Comparison of ENCODE assay signal across 14 mouse cellular contexts in genomic region chr4:41681947-41682346, GRCm38 (mm10). TPM values are rescaled to one million over a fixed set of nuclear protein-coding genes. Genes with fewer than 3 reads are reported as not detected.
DNase-seq lines count a peak whose midpoint lies in the region; ATAC-seq and TF ChIP-seq lines count a peak whose summit lies in the region.
"Had no signal": no experiment of that assay in that cellular context is flagged by ENCODE, and none has a peak within 500 bp of the region (broad histone marks: within the 10 kb centered on the region; RNA-seq: fewer than 3 reads in every experiment).

No protein-coding gene starts in this region.

- H3K27me3 ChIP-seq in hindbrain, embryonic 11.5 days (ENCODE audit: control insufficient read depth, insufficient read depth, low read length): no peaks in the 10 kb centered on the region
- H3K27me3 ChIP-seq in hindbrain, embryonic 16.5 days (replicated peaks; ENCODE audit: control insufficient read depth, insufficient read depth, low read length): no peaks in the 10 kb centered on the region
- peaks cover 7% of the 10 kb centered on the region for H3K27me3 ChIP-seq in midbrain, embryonic 10.5 days (ENCODE audit: low read depth, poor library complexity, severe bottlenecking)
- no peaks in the 10 kb centered on the region for H3K27me3 ChIP-seq in midbrain, embryonic 16.5 days (ENCODE audit: control insufficient read depth, insufficient read depth, low read depth, low read length)
- H3K27me3 ChIP-seq in embryonic facial prominence, embryonic 13.5 days: no peaks in the 10 kb centered on the region
- H3K27me3 ChIP-seq in forebrain, postnatal 0 days (ENCODE audit: insufficient read depth, low read length): no peaks in the 10 kb centered on the region
- H3K27me3 ChIP-seq in liver, postnatal 0 days (ENCODE audit: insufficient read depth, low read length): peaks cover 17% of the 10 kb centered on the region; the same call in 1 of the 2 replicates

- WGBS in hindbrain, embryonic 11.5 days: 80% methylated on average over 10 of the region's 10 CpGs
- WGBS in hindbrain, embryonic 16.5 days: 60% methylated on average over 10 of the region's 10 CpGs
- WGBS in midbrain, embryonic 10.5 days: 85% methylated on average over 10 of the region's 10 CpGs
- 68% methylated on average over 10 of the region's 10 CpGs for WGBS in midbrain, embryonic 16.5 days
- WGBS in embryonic facial prominence, embryonic 13.5 days: 57% methylated on average over 10 of the region's 10 CpGs
- 49% methylated on average over 10 of the region's 10 CpGs for WGBS in forebrain, postnatal 0 days
- WGBS in liver, postnatal 0 days (ENCODE audit: insufficient replicate concordance): 68% methylated on average over 10 of the region's 10 CpGs

- peaks cover 4% of the 10 kb centered on the region for H3K36me3 ChIP-seq in hindbrain, embryonic 11.5 days (ENCODE audit: control insufficient read depth, insufficient read depth, low read length)
- no peaks in the 10 kb centered on the region for H3K36me3 ChIP-seq in hindbrain, embryonic 16.5 days (ENCODE audit: control insufficient read depth, insufficient read depth, low read length)
- H3K36me3 ChIP-seq in midbrain, embryonic 10.5 days: peaks cover 59% of the 10 kb centered on the region
- no peaks in the 10 kb centered on the region for H3K36me3 ChIP-seq in midbrain, embryonic 16.5 days (ENCODE audit: control insufficient read depth, insufficient read depth, low read length)
- no peaks in the 10 kb centered on the region for H3K36me3 ChIP-seq in embryonic facial prominence, embryonic 13.5 days
- no peaks in the 10 kb centered on the region for H3K36me3 ChIP-seq in forebrain, postnatal 0 days (ENCODE audit: insufficient read depth)
- H3K36me3 ChIP-seq in liver, postnatal 0 days (replicated peaks; ENCODE audit: insufficient read depth, low read length): no peaks in the 10 kb centered on the region

- H3K27ac ChIP-seq in hindbrain, embryonic 11.5 days (ENCODE audit: low read depth, low read length): 0 out of 2 replicates have a peak overlapping the region, but pooled peaks have one; percentile 71
- no peak overlapping the region for H3K27ac ChIP-seq in hindbrain, embryonic 16.5 days (ENCODE audit: low read depth, low read length)
- H3K27ac ChIP-seq in midbrain, embryonic 10.5 days (replicated peaks): peak overlapping the region; percentile 85
- H3K27ac ChIP-seq in midbrain, embryonic 16.5 days (ENCODE audit: low read length): no peak overlapping the region
- H3K27ac ChIP-seq in embryonic facial prominence, embryonic 13.5 days: 0 out of 2 replicates have a peak overlapping the region, but pooled peaks have one; percentile 60
- H3K27ac ChIP-seq in forebrain, postnatal 0 days (ENCODE audit: low read depth, low read length): peak overlapping the region; percentile 2
- no peak overlapping the region for H3K27ac ChIP-seq in liver, postnatal 0 days (ENCODE audit: low read depth)

- no peaks in the 10 kb centered on the region for H3K9me3 ChIP-seq in hindbrain, embryonic 11.5 days (ENCODE audit: control insufficient read depth, low read length)
- H3K9me3 ChIP-seq in hindbrain, embryonic 16.5 days (ENCODE audit: control insufficient read depth, low read length): no peaks in the 10 kb centered on the region
- H3K9me3 ChIP-seq in midbrain, embryonic 10.5 days (replicated peaks): no peaks in the 10 kb centered on the region
- H3K9me3 ChIP-seq in midbrain, embryonic 16.5 days (replicated peaks; ENCODE audit: control insufficient read depth, low read length, poor library complexity, severe bottlenecking): no peaks in the 10 kb centered on the region
- H3K9me3 ChIP-seq in embryonic facial prominence, embryonic 13.5 days: no peaks in the 10 kb centered on the region
- no peaks in the 10 kb centered on the region for H3K9me3 ChIP-seq in forebrain, postnatal 0 days (ENCODE audit: low read length)
- no peaks in the 10 kb centered on the region for H3K9me3 ChIP-seq in liver, postnatal 0 days (ENCODE audit: low read length)

- DNase-seq in hindbrain, embryonic 11.5 days (ENCODE audit: low spot score): peak; percentile 22
- no peak for DNase-seq in midbrain, embryonic 10.5 days (ENCODE audit: low spot score)
- peak; percentile 78 for DNase-seq in forebrain, postnatal 0 days
- DNase-seq in liver, postnatal 0 days: no peak
- DNase-seq: cerebellum, adult 11 months; heart, adult 18-20 months; kidney, adult 9 months; lung, postnatal 10 days; thymus, postnatal 25 days had no signal

- no peak overlapping the region for H3K4me2 ChIP-seq in hindbrain, embryonic 11.5 days (replicated peaks; ENCODE audit: low read depth, low read length)
- no peak overlapping the region for H3K4me2 ChIP-seq in hindbrain, embryonic 16.5 days (ENCODE audit: low read length)
- H3K4me2 ChIP-seq in midbrain, embryonic 16.5 days (ENCODE audit: low read length): no peak overlapping the region
- H3K4me2 ChIP-seq in embryonic facial prominence, embryonic 13.5 days: no peak overlapping the region
- 0 out of 2 replicates have a peak overlapping the region, but pooled peaks have one; percentile 38 for H3K4me2 ChIP-seq in forebrain, postnatal 0 days (ENCODE audit: low read depth)
- no peak overlapping the region for H3K4me2 ChIP-seq in liver, postnatal 0 days (ENCODE audit: low read depth, low read length)
- H3K4me2 ChIP-seq: liver, embryonic 11.5 days had no signal

- H3K4me3 ChIP-seq in hindbrain, embryonic 11.5 days (ENCODE audit: low read depth, low read length): no peak overlapping the region
- H3K4me3 ChIP-seq in hindbrain, embryonic 16.5 days (ENCODE audit: low read length): no peak overlapping the region
- H3K4me3 ChIP-seq in midbrain, embryonic 10.5 days: peak overlapping the region; percentile 46; the same call in 1 of the 2 replicates
- H3K4me3 ChIP-seq in midbrain, embryonic 16.5 days (ENCODE audit: low read depth, low read length): no peak overlapping the region
- no peak overlapping the region for H3K4me3 ChIP-seq in embryonic facial prominence, embryonic 13.5 days
- no peak overlapping the region for H3K4me3 ChIP-seq in forebrain, postnatal 0 days (ENCODE audit: low read depth, low read length)
- no peak overlapping the region for H3K4me3 ChIP-seq in liver, postnatal 0 days (ENCODE audit: low read depth, low read length)

- peaks cover 30% of the 10 kb centered on the region for H3K4me1 ChIP-seq in hindbrain, embryonic 11.5 days (replicated peaks; ENCODE audit: control insufficient read depth, insufficient read depth, low read length)
- H3K4me1 ChIP-seq in hindbrain, embryonic 16.5 days (ENCODE audit: control insufficient read depth, insufficient read depth, low read depth, low read length): peaks cover 35% of the 10 kb centered on the region
- H3K4me1 ChIP-seq in midbrain, embryonic 10.5 days: peaks cover 83% of the 10 kb centered on the region
- H3K4me1 ChIP-seq in midbrain, embryonic 16.5 days (ENCODE audit: control insufficient read depth, insufficient read depth, low read length): peaks cover 26% of the 10 kb centered on the region
- peaks cover 47% of the 10 kb centered on the region for H3K4me1 ChIP-seq in embryonic facial prominence, embryonic 13.5 days
- H3K4me1 ChIP-seq in forebrain, postnatal 0 days (ENCODE audit: insufficient read depth): peaks cover 11% of the 10 kb centered on the region
- no peaks in the 10 kb centered on the region for H3K4me1 ChIP-seq in liver, postnatal 0 days (ENCODE audit: insufficient read depth)

- no peak for ATAC-seq in hindbrain, embryonic 11.5 days (ENCODE audit: low FRiP score)
- no peak for ATAC-seq in hindbrain, embryonic 16.5 days
- no peak for ATAC-seq in midbrain, embryonic 16.5 days
- no peak for ATAC-seq in embryonic facial prominence, embryonic 13.5 days (ENCODE audit: insufficient number of reproducible peaks, insufficient read depth, low FRiP score, low TSS enrichment, low read depth)
- ATAC-seq in forebrain, postnatal 0 days: peak; percentile 59
- ATAC-seq in liver, postnatal 0 days: no peak
- ATAC-seq: CD4-positive, CD25-positive, alpha-beta regulatory T cell, adult 4 months had no signal

- no peak overlapping the region for H3K9ac ChIP-seq in hindbrain, embryonic 11.5 days (ENCODE audit: low read depth, low read length)
- H3K9ac ChIP-seq in hindbrain, embryonic 16.5 days (ENCODE audit: low read depth, low read length): no peak overlapping the region
- no peak overlapping the region for H3K9ac ChIP-seq in midbrain, embryonic 16.5 days (ENCODE audit: low read depth, low read length)
- H3K9ac ChIP-seq in embryonic facial prominence, embryonic 13.5 days: no peak overlapping the region
- H3K9ac ChIP-seq in forebrain, postnatal 0 days: no peak overlapping the region
- H3K9ac ChIP-seq in liver, postnatal 0 days (replicated peaks): no peak overlapping the region

- no peak for TF ChIP-seq EP300 in liver, postnatal 0 days (IDR thresholded peaks at IDR 0.05; ENCODE audit: low read depth)

- no peak for TF ChIP-seq CTCF in forebrain, postnatal 0 days (IDR thresholded peaks at IDR 0.05; ENCODE audit: low read depth)
- TF ChIP-seq CTCF in liver, postnatal 0 days (IDR thresholded peaks at IDR 0.05; ENCODE audit: low read depth): no peak

RNA-seq across cellular contexts. Expression of gene Cntfr, which starts 14.9 kb away (rescaled TPM):
- polyA plus RNA-seq in hindbrain, embryonic 11.5 days (2014; fragmentation: Nextera tagmentation; extraction: Ambion mirVana): 27.8 and 29.5 TPM in 2 replicates
- 22.5 and 29.5 TPM in 2 replicates for polyA plus RNA-seq in hindbrain, embryonic 16.5 days (2015; fragmentation: Nextera tagmentation; extraction: Ambion mirVana)
- polyA plus RNA-seq in midbrain, embryonic 10.5 days (2016; fragmentation: Nextera tagmentation; extraction: Ambion mirVana): 27.1 and 35.8 TPM in 2 replicates
- polyA plus RNA-seq in midbrain, embryonic 16.5 days (2015; fragmentation: Nextera tagmentation; extraction: Ambion mirVana): 28.1 and 28.3 TPM in 2 replicates
- 11.2 and 16.3 TPM in 2 replicates for polyA plus RNA-seq in embryonic facial prominence, embryonic 13.5 days (2015; fragmentation: Nextera tagmentation; extraction: Ambion mirVana)
- total RNA-seq in forebrain, postnatal 0 days (2014; rRNA removed): 24.7 and 25.9 TPM in 2 replicates
- polyA plus RNA-seq in forebrain, postnatal 0 days (2015; fragmentation: Nextera tagmentation; extraction: Ambion mirVana): 13.6 and 14.2 TPM in 2 replicates
- 0.12 and 0.29 TPM in 2 replicates for polyA plus RNA-seq in liver, postnatal 0 days (2015; fragmentation: Nextera tagmentation; extraction: Ambion mirVana)
- polyA plus RNA-seq: CD4-positive, CD25-positive, alpha-beta regulatory T cell, adult 4 months had no signal

RNA-seq across cellular contexts. Expression of gene Il11ra1, which starts 17.8 kb away (rescaled TPM):
- polyA plus RNA-seq in hindbrain, embryonic 11.5 days (2014; fragmentation: Nextera tagmentation; extraction: Ambion mirVana): 83.7 TPM in 2 replicates
- polyA plus RNA-seq in hindbrain, embryonic 16.5 days (2015; fragmentation: Nextera tagmentation; extraction: Ambion mirVana): 46.4 and 46.6 TPM in 2 replicates
- polyA plus RNA-seq in midbrain, embryonic 10.5 days (2016; fragmentation: Nextera tagmentation; extraction: Ambion mirVana): 69.0 TPM in 2 replicates
- 31.5 and 36.3 TPM in 2 replicates for polyA plus RNA-seq in midbrain, embryonic 16.5 days (2015; fragmentation: Nextera tagmentation; extraction: Ambion mirVana)
- 427 and 512 TPM in 2 replicates for polyA plus RNA-seq in embryonic facial prominence, embryonic 13.5 days (2015; fragmentation: Nextera tagmentation; extraction: Ambion mirVana)
- 16.8 and 17.2 TPM in 2 replicates for total RNA-seq in forebrain, postnatal 0 days (2014; rRNA removed)
- 29.1 and 31.2 TPM in 2 replicates for polyA plus RNA-seq in forebrain, postnatal 0 days (2015; fragmentation: Nextera tagmentation; extraction: Ambion mirVana)
- 28.5 and 33.2 TPM in 2 replicates for polyA plus RNA-seq in liver, postnatal 0 days (2015; fragmentation: Nextera tagmentation; extraction: Ambion mirVana)

RNA-seq across cellular contexts. Expression of gene Rpp25l, which starts 31.4 kb away (rescaled TPM):
- polyA plus RNA-seq in hindbrain, embryonic 11.5 days (2014; fragmentation: Nextera tagmentation; extraction: Ambion mirVana): 80.0 and 84.1 TPM in 2 replicates
- 63.6 and 65.2 TPM in 2 replicates for polyA plus RNA-seq in hindbrain, embryonic 16.5 days (2015; fragmentation: Nextera tagmentation; extraction: Ambion mirVana)
- polyA plus RNA-seq in midbrain, embryonic 10.5 days (2016; fragmentation: Nextera tagmentation; extraction: Ambion mirVana): 86.4 and 91.5 TPM in 2 replicates
- 52.3 and 52.4 TPM in 2 replicates for polyA plus RNA-seq in midbrain, embryonic 16.5 days (2015; fragmentation: Nextera tagmentation; extraction: Ambion mirVana)
- 84.5 and 93.3 TPM in 2 replicates for polyA plus RNA-seq in embryonic facial prominence, embryonic 13.5 days (2015; fragmentation: Nextera tagmentation; extraction: Ambion mirVana)
- 36.3 and 44.4 TPM in 2 replicates for total RNA-seq in forebrain, postnatal 0 days (2014; rRNA removed)
- 43.0 and 52.0 TPM in 2 replicates for polyA plus RNA-seq in forebrain, postnatal 0 days (2015; fragmentation: Nextera tagmentation; extraction: Ambion mirVana)
- polyA plus RNA-seq in liver, postnatal 0 days (2015; fragmentation: Nextera tagmentation; extraction: Ambion mirVana): 30.9 and 31.7 TPM in 2 replicates

RNA-seq across cellular contexts. Expression of gene Dctn3, which starts 41.0 kb away (rescaled TPM):
- 187 and 192 TPM in 2 replicates for polyA plus RNA-seq in hindbrain, embryonic 11.5 days (2014; fragmentation: Nextera tagmentation; extraction: Ambion mirVana)
- polyA plus RNA-seq in hindbrain, embryonic 16.5 days (2015; fragmentation: Nextera tagmentation; extraction: Ambion mirVana): 309 and 323 TPM in 2 replicates
- polyA plus RNA-seq in midbrain, embryonic 10.5 days (2016; fragmentation: Nextera tagmentation; extraction: Ambion mirVana): 150 and 167 TPM in 2 replicates
- 295 and 313 TPM in 2 replicates for polyA plus RNA-seq in midbrain, embryonic 16.5 days (2015; fragmentation: Nextera tagmentation; extraction: Ambion mirVana)
- polyA plus RNA-seq in embryonic facial prominence, embryonic 13.5 days (2015; fragmentation: Nextera tagmentation; extraction: Ambion mirVana): 123 and 128 TPM in 2 replicates
- 184 and 251 TPM in 2 replicates for total RNA-seq in forebrain, postnatal 0 days (2014; rRNA removed)
- 378 and 438 TPM in 2 replicates for polyA plus RNA-seq in forebrain, postnatal 0 days (2015; fragmentation: Nextera tagmentation; extraction: Ambion mirVana)
- 64.0 and 65.2 TPM in 2 replicates for polyA plus RNA-seq in liver, postnatal 0 days (2015; fragmentation: Nextera tagmentation; extraction: Ambion mirVana)

RNA-seq across cellular contexts. Expression of gene Enho, which starts 41.8 kb away (rescaled TPM):
- 42.4 and 42.7 TPM in 2 replicates for polyA plus RNA-seq in hindbrain, embryonic 11.5 days (2014; fragmentation: Nextera tagmentation; extraction: Ambion mirVana)
- 115 and 117 TPM in 2 replicates for polyA plus RNA-seq in hindbrain, embryonic 16.5 days (2015; fragmentation: Nextera tagmentation; extraction: Ambion mirVana)
- 23.2 and 31.4 TPM in 2 replicates for polyA plus RNA-seq in midbrain, embryonic 10.5 days (2016; fragmentation: Nextera tagmentation; extraction: Ambion mirVana)
- 103 and 120 TPM in 2 replicates for polyA plus RNA-seq in midbrain, embryonic 16.5 days (2015; fragmentation: Nextera tagmentation; extraction: Ambion mirVana)
- 19.4 and 23.2 TPM in 2 replicates for polyA plus RNA-seq in embryonic facial prominence, embryonic 13.5 days (2015; fragmentation: Nextera tagmentation; extraction: Ambion mirVana)
- 106 and 130 TPM in 2 replicates for total RNA-seq in forebrain, postnatal 0 days (2014; rRNA removed)
- polyA plus RNA-seq in forebrain, postnatal 0 days (2015; fragmentation: Nextera tagmentation; extraction: Ambion mirVana): 117 and 122 TPM in 2 replicates
- polyA plus RNA-seq in liver, postnatal 0 days (2015; fragmentation: Nextera tagmentation; extraction: Ambion mirVana): 25.2 and 26.4 TPM in 2 replicates
- polyA plus RNA-seq: CD4-positive, CD25-positive, alpha-beta regulatory T cell, adult 4 months had no signal

Comparison
In these comparisons a context has a peak if more than half of its experiments do, and no peak if none do; other contexts are left out.
1. H3K27ac ChIP-seq: peak in hindbrain, embryonic 11.5 days (single experiment), midbrain, embryonic 10.5 days (single experiment), embryonic facial prominence, embryonic 13.5 days (single experiment) and forebrain, postnatal 0 days (single experiment); none in hindbrain, embryonic 16.5 days (single experiment), midbrain, embryonic 16.5 days (single experiment) and liver, postnatal 0 days (single experiment).
2. DNase-seq: peak in hindbrain, embryonic 11.5 days (single experiment) and forebrain, postnatal 0 days (single experiment); none in midbrain, embryonic 10.5 days (single experiment) and liver, postnatal 0 days (single experiment).